Mouse (Mus musculus) heart, embryonic 11.5 days (tissue): ENCODE results near the gene St6galnac3. TPM values are rescaled to one million over a fixed set of nuclear protein-coding genes. Genes with fewer than 3 reads are reported as not detected.
A peak's percentile ranks its signal among the peaks of the same experiment; 100 is the strongest.

ENCODE experiments used
- ATAC-seq: fragments of 200-750 bp; cut with Nextera tagmentation; replicated peaks from 2 replicates; pipeline ENCODE4 v1.8.0; 2017; ENCODE audit warnings: moderate library complexity; ENCODE audit not compliant: insufficient number of reproducible peaks, low FRiP score, low TSS enrichment
- H3K27ac ChIP-seq: fragments of 300-500 bp; sonication (generic); 2 replicates; pipeline ENCODE4 v1.5.1; 2014; ENCODE audit warnings: mild to moderate bottlenecking, low read depth, low read length
- H3K27me3 ChIP-seq: fragments of 300-500 bp; sonication (generic); 2 replicates; pipeline ENCODE4 v1.6.1; 2014; ENCODE audit warnings: mild to moderate bottlenecking, low read length, mixed read lengths; ENCODE audit not compliant: control insufficient read depth, insufficient read depth
- H3K36me3 ChIP-seq: fragments of 300-500 bp; sonication (generic); 2 replicates; pipeline ENCODE4 v1.6.1; 2014; ENCODE audit warnings: mild to moderate bottlenecking, low read length, moderate library complexity, mixed read lengths; ENCODE audit not compliant: control insufficient read depth, insufficient read depth
- H3K4me1 ChIP-seq: fragments of 300-500 bp; sonication (generic); 2 replicates; pipeline ENCODE4 v1.6.1; 2014; ENCODE audit warnings: low read length; ENCODE audit not compliant: control insufficient read depth, insufficient read depth
- H3K4me2 ChIP-seq: fragments of 300-500 bp; sonication (generic); 2 replicates; pipeline ENCODE4 v1.6.1; 2014; ENCODE audit warnings: mild to moderate bottlenecking, moderate library complexity
- H3K4me3 ChIP-seq: fragments of 300-500 bp; sonication (generic); 2 replicates; pipeline ENCODE4 v1.5.1; 2014; ENCODE audit warnings: low read depth, low read length
- H3K9ac ChIP-seq: fragments of 300-500 bp; sonication (generic); 2 replicates; pipeline ENCODE4 v1.6.1; 2014; ENCODE audit warnings: mild to moderate bottlenecking, low read depth, low read length, moderate library complexity
- H3K9me3 ChIP-seq: fragments of 300-500 bp; sonication (generic); replicated peaks from 2 replicates; pipeline ENCODE4 v1.6.1; 2016; ENCODE audit warnings: low read length; ENCODE audit not compliant: control insufficient read depth
- WGBS: fragments of 180-500 bp; shearing (Covaris S2); extraction: QIAGEN DNeasy Blood & Tissue Kit; methylation state at CpG from one replicate; pipeline ENCODE4 v1.1.7; 2014; ENCODE audit not compliant: insufficient replicate concordance; 5-methylcytosine and 5-hydroxymethylcytosine counted together
- polyA plus RNA-seq: library from polyadenylated mRNA; unstranded; fragments of >200 nt; fragmentation: Nextera tagmentation; extraction: Ambion mirVana; gene quantifications from 2 replicates; pipeline ENCODE4 v1.2.1, GENCODE M21; 2014

The St6galnac3 gene
- 29.6 and 33.6 TPM in 2 replicates for polyA plus RNA-seq

- H3K4me1 ChIP-seq = peaks cover 12% of the 10 kb centered on the region
- peak; percentile 97 for ATAC-seq
- no peaks in the 10 kb centered on the region for H3K9me3 ChIP-seq
- H3K36me3 ChIP-seq = no peaks in the 10 kb centered on the region
- 2% methylated on average over 56 of the region's 56 CpGs for WGBS
- peak within 1 kb of the TSS; percentile 69 for H3K4me2 ChIP-seq
- H3K4me3 ChIP-seq = peak within 1 kb of the TSS; percentile 73
- H3K27me3 ChIP-seq = no peaks in the 10 kb centered on the region
- H3K27ac ChIP-seq = peak within 1 kb of the TSS; percentile 30
- peak within 1 kb of the TSS; percentile 70 for H3K9ac ChIP-seq
Measured at GRCm38 (mm10) chr3:153724701-153725668, at the start of gene St6galnac3. Gene St6galnac3 (minus strand): TSS chr3:153725174.

- no peak overlapping the region for H3K4me2 ChIP-seq
- no peak overlapping the region for H3K4me3 ChIP-seq
- WGBS = 79% methylated on average over 3 of the region's 3 CpGs
- H3K27ac ChIP-seq = no peak overlapping the region
- no peak overlapping the region for H3K9ac ChIP-seq
- no peaks in the 10 kb centered on the region for H3K36me3 ChIP-seq
- H3K27me3 ChIP-seq = no peaks in the 10 kb centered on the region; the same call in 1 of the 2 replicates
- no peaks in the 10 kb centered on the region for H3K9me3 ChIP-seq
- H3K4me1 ChIP-seq = peaks cover 7% of the 10 kb centered on the region; the same call in 1 of the 2 replicates
- ATAC-seq = no peak; the same call in 1 of the 2 replicates
Measured at GRCm38 (mm10) chr3:153774568-153774967, 49.6 kb upstream of the St6galnac3 start.

- ATAC-seq = no peak
- Histone ChIP-seq H3K36me3 (no peaks in the 10 kb centered on the region), H3K4me2 (no peak overlapping the region), H3K27me3 (no peaks in the 10 kb centered on the region), H3K27ac (no peak overlapping the region), H3K4me3 (no peak overlapping the region), H3K9me3 (no peaks in the 10 kb centered on the region), H3K9ac (no peak overlapping the region), H3K4me1 (no peaks in the 10 kb centered on the region)
- 38% methylated on average over 4 of the region's 4 CpGs for WGBS
Measured at GRCm38 (mm10) chr3:153771479-153771878, 46.5 kb upstream of the St6galnac3 start.

GRCm38 (mm10) chr3:153770573-153770972 is 45.6 kb upstream of the St6galnac3 start:
- Histone ChIP-seq H3K4me1 (0 out of 2 replicates have a peak, but pooled peaks cover 2% of the 10 kb centered on the region), H3K4me2 (no peak overlapping the region), H3K27ac (no peak overlapping the region), H3K4me3 (no peak overlapping the region), H3K9me3 (no peaks in the 10 kb centered on the region), H3K36me3 (no peaks in the 10 kb centered on the region), H3K9ac (no peak overlapping the region), H3K27me3 (no peaks in the 10 kb centered on the region)
- ATAC-seq = no peak
- 60% methylated on average over 7 of the region's 7 CpGs for WGBS

- Histone ChIP-seq H3K36me3 (no peaks in the 10 kb centered on the region), H3K4me3 (no peak overlapping the region), H3K4me1 (0 out of 2 replicates have a peak, but pooled peaks cover 2% of the 10 kb centered on the region), H3K27ac (no peak overlapping the region), H3K9ac (no peak overlapping the region), H3K4me2 (no peak overlapping the region), H3K9me3 (no peaks in the 10 kb centered on the region), H3K27me3 (no peaks in the 10 kb centered on the region)
- ATAC-seq = no peak
- 82% methylated on average over 5 of the region's 5 CpGs for WGBS
Measured at GRCm38 (mm10) chr3:153769220-153769619, 44.2 kb upstream of the St6galnac3 start.

GRCm38 (mm10) chr3:153765171-153765570 is 40.2 kb upstream of the St6galnac3 start:
- Histone ChIP-seq H3K4me2 (no peak overlapping the region), H3K4me1 (0 out of 2 replicates have a peak, but pooled peaks cover 2% of the 10 kb centered on the region), H3K9me3 (no peaks in the 10 kb centered on the region), H3K4me3 (no peak overlapping the region), H3K27ac (no peak overlapping the region), H3K9ac (no peak overlapping the region), H3K27me3 (no peaks in the 10 kb centered on the region), H3K36me3 (no peaks in the 10 kb centered on the region)
- ATAC-seq = no peak

GRCm38 (mm10) chr3:153764760-153765159 is 39.8 kb upstream of the St6galnac3 start:
- H3K27me3 ChIP-seq = no peaks in the 10 kb centered on the region
- no peak overlapping the region for H3K9ac ChIP-seq
- ATAC-seq = no peak
- no peak overlapping the region for H3K27ac ChIP-seq
- H3K4me3 ChIP-seq = no peak overlapping the region
- 41% methylated on average over 5 of the region's 5 CpGs for WGBS
- H3K4me1 ChIP-seq = 0 out of 2 replicates have a peak, but pooled peaks cover 2% of the 10 kb centered on the region
- no peaks in the 10 kb centered on the region for H3K36me3 ChIP-seq
- no peak overlapping the region for H3K4me2 ChIP-seq
- H3K9me3 ChIP-seq = no peaks in the 10 kb centered on the region

- no peak overlapping the region for H3K4me2 ChIP-seq
- no peaks in the 10 kb centered on the region for H3K36me3 ChIP-seq
- ATAC-seq = no peak
- no peak overlapping the region for H3K9ac ChIP-seq
- no peak overlapping the region for H3K4me3 ChIP-seq
- 0 out of 2 replicates have a peak, but pooled peaks cover 5% of the 10 kb centered on the region for H3K4me1 ChIP-seq
- 81% methylated on average over 17 of the region's 17 CpGs for WGBS
- H3K27me3 ChIP-seq = no peaks in the 10 kb centered on the region
- H3K27ac ChIP-seq = no peak overlapping the region
- no peaks in the 10 kb centered on the region for H3K9me3 ChIP-seq
Measured at GRCm38 (mm10) chr3:153761171-153761570, 36.2 kb upstream of the St6galnac3 start.
